Mouse (Mus musculus) testis, adult 10 weeks (tissue): ENCODE data around the gene Defa21. TPM values are rescaled to one million over a fixed set of nuclear protein-coding genes. Genes with fewer than 3 reads are reported as not detected.

Experiments used
- polyA plus RNA-seq: library from polyadenylated mRNA; stranded (reverse); fragments of 350-450 nt; fragmentation: Illumina TruSeq; extraction: RNeasy Lipid Tissue Mini Kit (QIAGEN cat#74804); gene quantifications from one replicate; pipeline ENCODE4 v1.2.3, GENCODE M21; 2014; ENCODE audit warnings: low read depth, low replicate concordance

Defa21 gene
- polyA plus RNA-seq = not detected

DNA sequence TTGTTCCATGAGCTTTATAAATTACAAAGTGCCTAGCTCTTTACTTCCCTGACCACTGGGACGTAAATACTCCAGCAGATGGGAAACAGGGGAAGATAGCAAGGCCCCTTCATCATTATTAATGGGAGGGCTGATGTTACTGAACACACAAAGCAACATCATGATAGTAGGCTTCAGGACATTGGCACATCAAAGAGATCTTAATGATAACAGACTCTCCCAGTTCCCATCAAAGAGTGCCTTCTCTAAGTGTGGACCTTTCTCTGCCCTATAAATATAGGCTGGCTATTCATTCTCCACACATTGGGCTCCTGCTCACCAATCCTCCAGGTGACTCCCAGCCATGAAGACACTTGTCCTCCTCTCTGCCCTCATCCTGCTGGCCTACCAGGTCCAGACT lies at the start of gene Defa21:
Gene Defa21, plus strand, starts transcription at position 301 of the 400 bp plus-strand sequence.

DNA sequence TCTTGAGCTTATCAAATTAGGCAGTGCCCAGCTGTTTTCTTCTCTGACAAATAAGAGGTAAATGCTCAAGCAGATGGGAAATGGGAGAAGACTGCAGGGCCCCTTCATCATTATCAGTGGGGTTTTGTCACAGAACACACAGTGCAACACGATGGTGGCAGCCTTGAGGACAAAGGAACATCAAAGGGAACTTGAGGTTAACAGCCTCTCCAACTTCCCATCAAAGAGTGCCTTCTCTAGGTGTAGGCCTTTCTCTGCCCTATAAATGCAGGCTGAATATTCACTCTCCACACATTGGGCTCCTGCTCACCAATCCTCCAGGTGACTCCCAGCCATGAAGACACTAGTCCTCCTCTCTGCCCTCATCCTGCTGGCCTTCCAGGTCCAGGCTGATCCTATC lies 29.4 kb downstream of the Defa21 start, which contains the start of gene Defa23:
Gene Defa23, plus strand, starts transcription at position 301 of the 400 bp plus-strand sequence.

DNA sequence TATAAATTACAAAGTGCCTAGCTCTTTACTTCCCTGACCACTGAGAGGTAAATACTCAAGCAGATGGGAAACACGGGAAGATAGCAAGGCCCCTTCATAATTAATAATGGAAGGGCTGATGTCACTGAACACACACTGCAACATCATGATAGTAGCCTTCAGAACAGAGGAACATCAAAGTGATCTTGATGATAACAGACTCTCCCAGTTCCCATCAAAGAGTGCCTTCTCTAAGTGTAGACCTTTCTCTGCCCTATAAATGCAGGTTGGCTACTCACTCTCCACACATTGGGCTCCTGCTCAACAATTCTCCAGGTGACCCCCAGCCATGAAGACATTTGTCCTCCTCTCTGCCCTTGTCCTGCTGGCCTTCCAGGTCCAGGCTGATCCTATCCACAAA lies 39.4 kb downstream of the Defa21 start, which contains the start of gene Defa35:
Gene Defa35, plus strand, starts transcription at position 301 of the 400 bp plus-strand sequence.

Other genes starting within 250 kb of the Defa21 start
- gene Defb33, start 132.9 kb upstream of the Defa21 start, polyA plus RNA-seq = 37.0 TPM
- not detected for gene Gm15056, start 122.9 kb upstream of the Defa21 start, polyA plus RNA-seq
- gene Gm6040, start 103.5 kb upstream of the Defa21 start, polyA plus RNA-seq = not detected
- gene AY761185, start 80.8 kb upstream of the Defa21 start, polyA plus RNA-seq = not detected
- not detected for gene Defa23, start 29.5 kb downstream of the Defa21 start, polyA plus RNA-seq
- gene Defa35, start 39.5 kb downstream of the Defa21 start, polyA plus RNA-seq = not detected
- not detected for gene Defa25, start 58.9 kb downstream of the Defa21 start, polyA plus RNA-seq
- gene Gm14851, start 70.5 kb downstream of the Defa21 start, polyA plus RNA-seq = not detected
- not detected for gene Defa30, start 109.1 kb downstream of the Defa21 start, polyA plus RNA-seq
- not detected for gene Defa22, start 136.7 kb downstream of the Defa21 start, polyA plus RNA-seq
- not detected for gene Defa31, start 166.1 kb downstream of the Defa21 start, polyA plus RNA-seq
- not detected for gene Gm15293, start 176.0 kb downstream of the Defa21 start, polyA plus RNA-seq
- not detected for gene Gm15292, start 224.2 kb downstream of the Defa21 start, polyA plus RNA-seq